Mouse (Mus musculus) heart, adult 11 months (tissue): Measurements from ENCODE around the gene Ncoa7.
A peak's percentile ranks its signal among the peaks of the same experiment; 100 is the strongest.

Source experiments
- DNase-seq: peaks from one replicate; pipeline ENCODE4 v3.0.0; 2022

The Ncoa7 gene

GRCm38 (mm10) chr10:30802681-30803586, at the start of gene Ncoa7:
TSS of gene Ncoa7 (minus strand) at chr10:30803326.
- DNase-seq: peak; percentile 98

- DNase-seq: no peak
Observed at GRCm38 (mm10) chr10:30845101-30845825, 42.1 kb upstream of the Ncoa7 start.

- peak; percentile 92 for DNase-seq
Observed at GRCm38 (mm10) chr10:30844191-30845010, 41.3 kb upstream of the Ncoa7 start.

- peak; percentile 89 for DNase-seq
Observed at GRCm38 (mm10) chr10:30843438-30844190, 40.5 kb upstream of the Ncoa7 start.

GRCm38 (mm10) chr10:30842643-30843437, 39.7 kb upstream of the Ncoa7 start, which contains the start of gene Hey2:
TSS of gene Hey2 (minus strand) at chr10:30842801.
- DNase-seq: peak; percentile 100

- no peak for DNase-seq
Observed at GRCm38 (mm10) chr10:30842228-30842627, 39.1 kb upstream of the Ncoa7 start.

GRCm38 (mm10) chr10:30840824-30841223, 37.7 kb upstream of the Ncoa7 start:
- no peak for DNase-seq

- DNase-seq: no peak
Observed at GRCm38 (mm10) chr10:30838188-30838587, 35.1 kb upstream of the Ncoa7 start.

GRCm38 (mm10) chr10:30825049-30825448, 21.9 kb upstream of the Ncoa7 start:
- DNase-seq: no peak

GRCm38 (mm10) chr10:30810967-30811293, 7.8 kb upstream of the Ncoa7 start:
- peak; percentile 95 for DNase-seq

GRCm38 (mm10) chr10:30810247-30810966, 7.3 kb upstream of the Ncoa7 start:
- DNase-seq: peak; percentile 94

GRCm38 (mm10) chr10:30803587-30804253, 594 bp upstream of the Ncoa7 start:
- no peak for DNase-seq

- no peak for DNase-seq
Observed at GRCm38 (mm10) chr10:30802033-30802432, 1.1 kb downstream of the Ncoa7 start.

- no peak for DNase-seq
Observed at GRCm38 (mm10) chr10:30799713-30800450, 3.2 kb downstream of the Ncoa7 start.

- DNase-seq: no peak
Observed at GRCm38 (mm10) chr10:30796469-30797261, 6.5 kb downstream of the Ncoa7 start.

- no peak for DNase-seq
Observed at GRCm38 (mm10) chr10:30791016-30791415, 12.1 kb downstream of the Ncoa7 start.

- DNase-seq: no peak
Observed at GRCm38 (mm10) chr10:30789521-30789920, 13.6 kb downstream of the Ncoa7 start.

- DNase-seq: no peak
Observed at GRCm38 (mm10) chr10:30788340-30788721, 14.8 kb downstream of the Ncoa7 start.
